Mouse (Mus musculus): ENCODE results near the gene Ube2c. TPM values are rescaled to one million over a fixed set of nuclear protein-coding genes. Genes with fewer than 3 reads are reported as not detected.
A peak's percentile ranks its signal among the peaks of the same experiment; 100 is the strongest.

The Ube2c gene
- polyA plus RNA-seq, 1 experiment: 371 TPM

DNA sequence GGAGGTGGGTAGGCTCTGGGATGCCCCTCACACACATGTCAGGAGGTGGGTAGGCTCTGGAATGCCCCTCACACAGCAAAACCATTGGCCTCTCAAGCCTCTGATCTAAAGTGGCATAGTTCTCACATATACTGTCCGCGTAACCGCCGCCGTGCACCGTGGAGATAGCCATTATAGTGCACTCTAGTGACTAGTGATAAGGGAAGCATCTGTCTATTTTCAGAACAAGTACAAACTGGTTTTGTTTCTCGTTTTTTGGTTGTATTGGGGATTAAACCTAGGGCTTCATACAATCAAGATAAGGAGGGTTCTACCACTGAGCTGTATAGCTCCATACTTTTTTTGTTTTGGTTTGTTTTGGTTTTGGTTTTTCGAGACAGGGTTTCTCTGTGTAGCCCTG is 46.1 kb downstream of the Ube2c start:
- no peaks in the 10 kb centered on the region for H3K9me3 ChIP-seq (replicated peaks; ENCODE audit: control insufficient read depth, insufficient read depth, low read length, poor library complexity, severe bottlenecking)
- peaks cover 6% of the 10 kb centered on the region for H3K4me1 ChIP-seq (ENCODE audit: control insufficient read depth, insufficient read depth, low read length)
- H3K9ac ChIP-seq (ENCODE audit: low read depth, poor library complexity, severe bottlenecking): no peak overlapping the region
- peaks cover 12% of the 10 kb centered on the region; the same call in 1 of the 2 replicates for H3K36me3 ChIP-seq (ENCODE audit: control insufficient read depth, insufficient read depth, low read length, poor library complexity, severe bottlenecking)
- no peak overlapping the region for H3K27ac ChIP-seq (ENCODE audit: insufficient read depth, low read length)
- no peaks in the 10 kb centered on the region for H3K27me3 ChIP-seq (ENCODE audit: control insufficient read depth, insufficient read depth, low read length, poor library complexity, severe bottlenecking)
- no peak for TF ChIP-seq POLR2A (IDR thresholded peaks at IDR 0.05; ENCODE audit: insufficient read depth, low read length)
- no peak for TF ChIP-seq EP300 (IDR thresholded peaks at IDR 0.05; ENCODE audit: insufficient read depth, low read depth, low read length)
- TF ChIP-seq CTCF (IDR thresholded peaks at IDR 0.05; ENCODE audit: low read depth, low read length): no peak
- no peak overlapping the region for H3K4me3 ChIP-seq (ENCODE audit: low read depth, low read length)

DNA sequence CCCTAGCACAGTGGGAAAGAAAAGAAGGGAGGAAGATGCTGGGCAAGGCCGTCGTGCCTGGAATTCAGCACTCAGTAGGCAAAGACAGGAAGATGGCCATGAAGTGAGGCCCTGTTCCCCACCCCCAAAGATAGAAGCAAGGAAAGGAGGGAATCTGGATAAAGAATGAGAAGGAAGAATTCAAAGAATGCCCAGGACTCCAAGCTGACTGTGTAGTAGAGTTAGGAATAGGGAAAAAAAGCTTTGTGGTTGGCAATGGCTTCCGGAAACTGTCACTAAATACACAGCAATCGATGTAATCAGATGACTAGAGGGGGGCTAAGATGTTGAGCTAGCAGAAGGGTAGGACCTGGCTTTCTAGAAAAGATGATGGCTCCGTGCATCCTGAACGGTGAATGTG is 47.5 kb downstream of the Ube2c start:
- TF ChIP-seq CTCF (IDR thresholded peaks at IDR 0.05; ENCODE audit: low read depth, low read length): no peak
- Histone ChIP-seq H3K27ac (ENCODE audit: insufficient read depth, low read length) (peak overlapping the region; percentile 33), H3K9ac (ENCODE audit: low read depth, poor library complexity, severe bottlenecking) (no peak overlapping the region)

DNA sequence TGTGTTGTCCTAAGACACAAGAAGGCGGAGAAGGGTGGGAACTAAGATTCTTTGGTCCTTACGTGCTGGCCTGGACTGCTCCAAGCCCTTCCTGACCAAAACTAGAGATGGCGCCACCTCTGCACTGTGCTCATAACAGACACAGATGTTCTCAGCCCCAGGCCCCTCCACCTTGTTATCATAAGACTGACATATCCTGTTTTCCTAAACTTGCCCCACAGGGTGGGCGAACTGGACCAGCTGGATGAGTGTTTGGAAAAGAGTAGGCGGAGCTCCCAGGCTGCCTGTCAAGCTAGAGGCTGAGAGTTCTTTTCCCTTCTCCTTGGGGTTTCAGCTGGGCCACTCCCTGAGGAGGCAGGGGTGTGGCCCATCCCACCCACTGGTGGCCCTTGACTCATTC is 48.0 kb downstream of the Ube2c start:
- no peaks in the 10 kb centered on the region for H3K9me3 ChIP-seq (replicated peaks; ENCODE audit: control insufficient read depth, insufficient read depth, low read length, poor library complexity, severe bottlenecking)
- TF ChIP-seq CTCF (IDR thresholded peaks at IDR 0.05; ENCODE audit: low read depth, low read length) (peak; percentile 36), EP300 (IDR thresholded peaks at IDR 0.05; ENCODE audit: insufficient read depth, low read depth, low read length) (peak; percentile 92), POLR2A (IDR thresholded peaks at IDR 0.05; ENCODE audit: insufficient read depth, low read length) (no peak)
- H3K4me1 ChIP-seq (ENCODE audit: control insufficient read depth, insufficient read depth, low read length): peaks cover 10% of the 10 kb centered on the region
- no peak overlapping the region for H3K4me3 ChIP-seq (ENCODE audit: low read depth, low read length)
- H3K27me3 ChIP-seq (ENCODE audit: control insufficient read depth, insufficient read depth, low read length, poor library complexity, severe bottlenecking): no peaks in the 10 kb centered on the region
- no peak overlapping the region for H3K9ac ChIP-seq (ENCODE audit: low read depth, poor library complexity, severe bottlenecking)
- peaks cover 12% of the 10 kb centered on the region; the same call in 1 of the 2 replicates for H3K36me3 ChIP-seq (ENCODE audit: control insufficient read depth, insufficient read depth, low read length, poor library complexity, severe bottlenecking)
- peak overlapping the region; percentile 70 for H3K27ac ChIP-seq (ENCODE audit: insufficient read depth, low read length)

More for the DNA sequence above, 47.5 kb downstream of the Ube2c start:
- Histone ChIP-seq H3K36me3 (ENCODE audit: control insufficient read depth, insufficient read depth, low read length, poor library complexity, severe bottlenecking) (peaks cover 12% of the 10 kb centered on the region; the same call in 1 of the 2 replicates), H3K4me1 (ENCODE audit: control insufficient read depth, insufficient read depth, low read length) (peaks cover 10% of the 10 kb centered on the region), H3K4me3 (ENCODE audit: low read depth, low read length) (no peak overlapping the region), H3K9me3 (replicated peaks; ENCODE audit: control insufficient read depth, insufficient read depth, low read length, poor library complexity, severe bottlenecking) (no peaks in the 10 kb centered on the region), H3K27me3 (ENCODE audit: control insufficient read depth, insufficient read depth, low read length, poor library complexity, severe bottlenecking) (no peaks in the 10 kb centered on the region)

DNA sequence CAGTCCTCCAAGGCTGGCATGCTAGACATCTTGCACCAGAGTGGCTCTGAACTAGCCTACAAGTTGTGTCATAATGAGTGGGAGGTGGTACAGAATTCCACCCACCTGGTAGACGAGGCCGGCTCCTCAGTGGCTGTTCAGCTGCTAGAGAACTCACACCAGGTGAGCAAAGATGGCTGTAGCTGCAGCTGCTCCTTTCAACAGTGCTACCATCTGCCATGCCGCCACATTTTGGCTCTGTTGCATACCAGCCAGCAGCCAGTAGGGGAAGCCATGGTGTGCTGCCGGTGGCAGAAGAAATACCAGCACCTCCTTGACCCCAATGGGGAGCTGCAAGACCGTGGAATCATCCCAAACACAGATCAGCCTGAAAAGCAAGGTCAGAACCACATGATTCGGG is 51.4 kb downstream of the Ube2c start:
- H3K4me1 ChIP-seq (ENCODE audit: control insufficient read depth, insufficient read depth, low read length): peaks cover 10% of the 10 kb centered on the region
- peak overlapping the region; percentile 76 for H3K27ac ChIP-seq (ENCODE audit: insufficient read depth, low read length)
- H3K27me3 ChIP-seq (ENCODE audit: control insufficient read depth, insufficient read depth, low read length, poor library complexity, severe bottlenecking): no peaks in the 10 kb centered on the region
- no peaks in the 10 kb centered on the region for H3K9me3 ChIP-seq (replicated peaks; ENCODE audit: control insufficient read depth, insufficient read depth, low read length, poor library complexity, severe bottlenecking)
- no peak overlapping the region for H3K4me3 ChIP-seq (ENCODE audit: low read depth, low read length)
- no peak overlapping the region for H3K9ac ChIP-seq (ENCODE audit: low read depth, poor library complexity, severe bottlenecking)
- peaks cover 26% of the 10 kb centered on the region for H3K36me3 ChIP-seq (ENCODE audit: control insufficient read depth, insufficient read depth, low read length, poor library complexity, severe bottlenecking)
- no peak for TF ChIP-seq EP300 (IDR thresholded peaks at IDR 0.05; ENCODE audit: insufficient read depth, low read depth, low read length)
- TF ChIP-seq CTCF (IDR thresholded peaks at IDR 0.05; ENCODE audit: low read depth, low read length): peak; percentile 10

DNA sequence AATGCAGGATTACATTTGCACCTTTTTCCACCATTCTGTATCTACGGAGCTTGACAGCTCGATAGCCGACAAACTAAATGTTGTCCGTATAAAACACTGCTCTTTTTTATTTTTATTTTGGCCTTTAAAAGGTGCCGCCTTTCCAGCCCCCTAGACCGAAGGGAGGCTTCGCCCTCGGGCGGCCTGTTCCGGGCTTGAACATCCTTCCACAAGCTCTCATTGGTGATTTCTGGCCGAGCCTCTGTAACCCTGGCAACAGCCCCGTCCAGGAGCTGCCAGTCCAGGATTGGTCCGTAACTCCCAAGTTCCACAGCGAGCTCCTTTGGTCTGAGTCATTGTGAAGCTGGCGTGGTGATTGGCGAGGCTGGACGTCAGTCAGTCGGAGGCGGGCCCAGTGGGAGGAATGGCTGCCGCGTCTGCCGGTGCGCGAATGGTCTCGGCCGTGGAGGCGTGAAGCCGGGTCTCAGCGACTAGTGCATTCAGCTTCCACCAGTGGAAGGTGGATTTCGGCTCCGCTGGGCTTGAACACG is 53.0 kb downstream of the Ube2c start, which contains the start of gene Zswim1:
Gene Zswim1, plus strand, starts transcription at position 51 of the 530 bp plus-strand sequence.
- Histone ChIP-seq H3K36me3 (ENCODE audit: control insufficient read depth, insufficient read depth, low read length, poor library complexity, severe bottlenecking) (peaks cover 42% of the 10 kb centered on the region), H3K4me1 (ENCODE audit: control insufficient read depth, insufficient read depth, low read length) (peaks cover 8% of the 10 kb centered on the region), H3K27me3 (ENCODE audit: control insufficient read depth, insufficient read depth, low read length, poor library complexity, severe bottlenecking) (no peaks in the 10 kb centered on the region), H3K27ac (ENCODE audit: insufficient read depth, low read length) (peak within 1 kb of the TSS; percentile 76), H3K9me3 (replicated peaks; ENCODE audit: control insufficient read depth, insufficient read depth, low read length, poor library complexity, severe bottlenecking) (no peaks in the 10 kb centered on the region), H3K9ac (ENCODE audit: low read depth, poor library complexity, severe bottlenecking) (peak within 1 kb of the TSS; percentile 69), H3K4me3 (ENCODE audit: low read depth, low read length) (peak within 1 kb of the TSS; percentile 86)
- TF ChIP-seq EP300 (IDR thresholded peaks at IDR 0.05; ENCODE audit: insufficient read depth, low read depth, low read length) (no peak), POLR2A (IDR thresholded peaks at IDR 0.05; ENCODE audit: insufficient read depth, low read length) (peak; percentile 94)

DNA sequence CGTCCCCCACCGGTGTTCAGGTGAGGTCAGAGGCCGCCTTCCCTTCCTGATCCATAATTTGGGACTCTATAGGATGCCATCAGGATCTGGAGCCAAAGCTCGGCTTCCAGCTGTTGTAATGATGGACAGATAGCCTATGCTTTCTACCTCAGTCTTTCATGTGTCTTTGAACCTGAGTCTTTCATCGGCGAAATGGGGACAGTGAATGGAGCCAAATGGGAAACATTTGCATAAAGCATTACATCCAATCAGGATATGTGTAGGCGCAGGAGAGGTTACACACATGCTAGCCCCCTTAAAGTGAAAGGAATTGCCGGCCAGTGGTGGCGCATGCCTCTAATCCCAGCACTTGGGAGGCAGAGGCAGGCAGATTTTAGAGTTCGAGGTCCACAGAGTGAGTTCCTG is 53.5 kb downstream of the Ube2c start:
- peaks cover 45% of the 10 kb centered on the region for H3K36me3 ChIP-seq (ENCODE audit: control insufficient read depth, insufficient read depth, low read length, poor library complexity, severe bottlenecking)
- H3K4me1 ChIP-seq (ENCODE audit: control insufficient read depth, insufficient read depth, low read length): peaks cover 8% of the 10 kb centered on the region

More for the DNA sequence above, 53.5 kb downstream of the Ube2c start:
- Histone ChIP-seq H3K9ac (ENCODE audit: low read depth, poor library complexity, severe bottlenecking) (peak overlapping the region; percentile 69), H3K27me3 (ENCODE audit: control insufficient read depth, insufficient read depth, low read length, poor library complexity, severe bottlenecking) (no peaks in the 10 kb centered on the region), H3K9me3 (replicated peaks; ENCODE audit: control insufficient read depth, insufficient read depth, low read length, poor library complexity, severe bottlenecking) (no peaks in the 10 kb centered on the region), H3K4me3 (ENCODE audit: low read depth, low read length) (peak overlapping the region; percentile 86), H3K27ac (ENCODE audit: insufficient read depth, low read length) (peak overlapping the region; percentile 74)
- TF ChIP-seq CTCF (IDR thresholded peaks at IDR 0.05; ENCODE audit: low read depth, low read length) (no peak), EP300 (IDR thresholded peaks at IDR 0.05; ENCODE audit: insufficient read depth, low read depth, low read length) (no peak), POLR2A (IDR thresholded peaks at IDR 0.05; ENCODE audit: insufficient read depth, low read length) (no peak)
